Mouse (Mus musculus): ENCODE measurements around the gene Nav2.

The Nav2 gene

GRCm38 (mm10) chr7:49303600-49304411 lies 395.3 kb downstream of the Nav2 start:
- DNase-seq = peak; percentile 25 to 30

GRCm38 (mm10) chr7:49307717-49308116 lies 399.2 kb downstream of the Nav2 start:
- peak; percentile 19 to 32 for DNase-seq

GRCm38 (mm10) chr7:49309746-49310145 lies 401.2 kb downstream of the Nav2 start:
- no peak for DNase-seq

GRCm38 (mm10) chr7:49313945-49314344 lies 405.4 kb downstream of the Nav2 start:
- DNase-seq = no peak

- peak; percentile 32 to 42 for DNase-seq
Observed at GRCm38 (mm10) chr7:49315033-49315432, 406.5 kb downstream of the Nav2 start.

- no peak for DNase-seq
Observed at GRCm38 (mm10) chr7:49316600-49316999, 408.1 kb downstream of the Nav2 start.

GRCm38 (mm10) chr7:49318183-49318897 lies 409.8 kb downstream of the Nav2 start:
- no peak for DNase-seq

GRCm38 (mm10) chr7:49318898-49319293 lies 410.4 kb downstream of the Nav2 start:
- no peak for DNase-seq

- DNase-seq = no peak
Observed at GRCm38 (mm10) chr7:49319981-49320380, 411.5 kb downstream of the Nav2 start.

GRCm38 (mm10) chr7:49321124-49321531 lies 412.6 kb downstream of the Nav2 start:
- no peak for DNase-seq

- no peak for DNase-seq
Observed at GRCm38 (mm10) chr7:49322179-49322578, 413.7 kb downstream of the Nav2 start.

GRCm38 (mm10) chr7:49324575-49324974 lies 416.1 kb downstream of the Nav2 start:
- no peak for DNase-seq

- DNase-seq = no peak
Observed at GRCm38 (mm10) chr7:49326136-49326722, 417.7 kb downstream of the Nav2 start.

- no peak for DNase-seq
Observed at GRCm38 (mm10) chr7:49326967-49327742, 418.6 kb downstream of the Nav2 start.

- DNase-seq = no peak
Observed at GRCm38 (mm10) chr7:49330181-49330580, 421.7 kb downstream of the Nav2 start.

- no peak for DNase-seq
Observed at GRCm38 (mm10) chr7:49331939-49332338, 423.4 kb downstream of the Nav2 start.

GRCm38 (mm10) chr7:49332644-49333043 lies 424.1 kb downstream of the Nav2 start:
- no peak for DNase-seq

- DNase-seq = no peak
Observed at GRCm38 (mm10) chr7:49334163-49334562, 425.6 kb downstream of the Nav2 start.

GRCm38 (mm10) chr7:49335056-49335455 lies 426.5 kb downstream of the Nav2 start:
- DNase-seq = no peak

- DNase-seq = no peak
Observed at GRCm38 (mm10) chr7:49336725-49337124, 428.2 kb downstream of the Nav2 start.

GRCm38 (mm10) chr7:49337710-49338109 lies 429.2 kb downstream of the Nav2 start:
- DNase-seq = no peak

GRCm38 (mm10) chr7:49339953-49340352 lies 431.4 kb downstream of the Nav2 start:
- DNase-seq = no peak
